Mouse (Mus musculus): ENCODE measurements around the gene Commd8. TPM values are rescaled to one million over a fixed set of nuclear protein-coding genes. Genes with fewer than 3 reads are reported as not detected.
"Not testable (repeated sequence)": the region's sequence is repeated elsewhere in the genome, so short reads cannot be mapped to it uniquely, and the experiment has no call there.

Gene Commd8
- total RNA-seq, 2 experiments from 2014 or later, result 18.4 to 80.5 TPM

DNA sequence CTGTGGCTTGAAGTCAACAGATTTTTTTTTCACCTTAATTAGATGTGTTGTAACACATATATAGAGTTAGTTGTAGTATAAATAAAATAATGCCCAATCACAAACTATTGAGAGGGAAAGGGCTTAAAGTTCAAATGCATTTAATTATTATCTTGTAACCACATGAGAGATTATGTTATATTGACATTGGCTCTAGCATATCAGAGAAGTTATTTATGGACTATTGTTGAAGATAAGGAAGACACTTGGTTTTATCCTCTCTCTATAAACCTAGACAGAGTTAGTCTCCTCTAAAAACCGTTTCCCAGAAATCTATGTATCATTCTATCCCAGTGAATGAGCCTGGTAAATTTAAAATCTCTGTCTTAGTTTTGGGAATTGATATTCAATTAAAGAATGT, 5.5 kb upstream of the Commd8 start:
- ATAC-seq (replicated peaks; ENCODE audit: low FRiP score, poor library complexity, severe bottlenecking), result no peak

DNA sequence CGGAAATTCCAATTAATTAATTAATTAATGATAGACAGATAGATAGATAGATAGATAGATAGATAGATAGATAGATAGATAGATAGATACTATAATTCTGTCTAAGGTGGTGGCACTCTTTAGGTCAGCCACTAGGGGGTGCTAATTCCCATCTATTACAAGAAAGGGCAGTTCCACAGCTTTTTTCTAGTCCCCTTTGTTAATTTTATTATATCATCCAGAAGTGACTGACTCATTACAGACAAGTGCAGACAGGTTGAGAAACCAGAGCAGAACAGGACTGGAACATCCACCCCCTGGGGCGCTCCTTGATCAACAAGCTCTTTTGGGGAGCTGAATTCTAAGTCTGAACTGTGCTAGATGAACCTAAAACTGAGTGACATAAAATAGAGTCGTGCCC, 4.7 kb upstream of the Commd8 start:
- peak; percentile 51 for ATAC-seq (replicated peaks; ENCODE audit: low FRiP score, poor library complexity, severe bottlenecking)

DNA sequence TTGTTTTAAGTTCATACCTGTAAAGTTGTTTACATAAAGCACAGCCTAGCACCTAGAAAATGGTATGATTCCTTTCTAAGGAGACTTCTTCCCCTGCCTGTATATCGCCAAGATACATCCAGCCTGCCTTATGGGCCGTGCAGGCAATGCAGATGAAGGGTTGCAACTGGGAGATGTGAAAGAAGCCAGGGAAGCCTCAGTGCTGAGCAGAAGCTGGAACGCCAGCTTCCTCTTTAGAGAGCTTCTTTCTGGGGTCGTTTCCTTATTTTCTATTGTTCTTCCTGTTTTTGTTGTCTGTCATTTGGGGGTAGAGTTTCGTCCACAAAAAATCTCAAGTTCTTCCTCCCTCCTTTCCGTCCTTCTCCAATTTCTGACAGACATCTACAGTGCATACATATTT, 2.1 kb upstream of the Commd8 start:
- ATAC-seq (replicated peaks; ENCODE audit: low FRiP score, poor library complexity, severe bottlenecking), result no peak

DNA sequence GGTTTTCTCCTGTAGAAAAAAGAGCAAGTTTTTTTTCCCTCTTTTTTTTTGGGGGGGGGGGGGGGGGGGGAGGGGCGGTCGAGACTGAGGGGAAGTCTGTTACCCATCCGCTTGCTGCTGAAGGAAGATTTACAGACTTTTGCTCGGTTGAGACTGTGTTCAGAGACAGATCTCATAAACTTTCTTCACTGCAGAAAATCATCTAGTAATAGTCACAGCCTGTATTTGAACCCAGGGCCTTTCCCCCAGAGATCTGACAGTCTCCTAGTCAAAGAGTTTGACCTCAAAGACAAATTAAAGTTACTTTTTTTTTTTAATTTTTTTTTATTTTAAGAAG, 264 bp upstream of the Commd8 start:
- no peak for ATAC-seq (replicated peaks; ENCODE audit: low FRiP score, poor library complexity, severe bottlenecking)

DNA sequence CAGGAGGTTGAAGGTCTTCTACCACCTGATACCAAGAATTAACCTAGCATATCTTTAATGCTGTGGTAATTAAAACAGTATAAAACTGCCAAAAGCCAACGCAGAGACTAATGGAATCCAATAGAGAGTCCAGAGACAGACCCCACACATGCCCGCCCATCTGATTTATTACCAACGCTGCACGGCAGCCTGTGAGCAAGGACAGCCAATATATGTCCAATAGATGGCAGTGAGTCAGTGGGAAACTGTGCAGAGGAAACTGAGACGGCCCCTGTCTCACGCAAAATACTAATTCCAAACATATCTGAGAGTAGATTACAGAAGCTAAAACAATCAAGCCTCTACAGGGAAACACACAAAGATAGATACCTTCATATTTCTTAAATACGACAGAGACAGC, 3.6 kb downstream of the Commd8 start:
- ATAC-seq (replicated peaks; ENCODE audit: low FRiP score, poor library complexity, severe bottlenecking), result no peak

DNA sequence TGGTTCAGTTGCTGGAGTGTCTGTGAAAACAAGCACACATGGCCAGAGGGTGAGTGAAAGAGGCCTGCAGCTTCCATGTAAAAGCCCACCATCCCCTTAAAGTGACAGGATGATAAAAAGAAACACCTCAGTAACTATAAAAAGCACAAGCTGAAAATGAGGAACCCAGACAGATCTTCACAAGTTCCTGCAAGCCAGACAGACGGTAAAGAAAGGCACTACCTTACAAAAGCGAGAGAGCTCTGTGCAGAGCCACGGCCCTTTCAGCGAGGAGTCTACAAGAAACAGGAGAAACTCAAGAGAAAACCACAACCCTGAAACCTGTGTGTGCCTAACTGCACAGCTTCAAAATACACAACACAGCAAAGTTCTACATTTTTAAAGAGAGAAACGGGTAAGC, 5.1 kb downstream of the Commd8 start:
- no peak for ATAC-seq (replicated peaks; ENCODE audit: low FRiP score, poor library complexity, severe bottlenecking)

DNA sequence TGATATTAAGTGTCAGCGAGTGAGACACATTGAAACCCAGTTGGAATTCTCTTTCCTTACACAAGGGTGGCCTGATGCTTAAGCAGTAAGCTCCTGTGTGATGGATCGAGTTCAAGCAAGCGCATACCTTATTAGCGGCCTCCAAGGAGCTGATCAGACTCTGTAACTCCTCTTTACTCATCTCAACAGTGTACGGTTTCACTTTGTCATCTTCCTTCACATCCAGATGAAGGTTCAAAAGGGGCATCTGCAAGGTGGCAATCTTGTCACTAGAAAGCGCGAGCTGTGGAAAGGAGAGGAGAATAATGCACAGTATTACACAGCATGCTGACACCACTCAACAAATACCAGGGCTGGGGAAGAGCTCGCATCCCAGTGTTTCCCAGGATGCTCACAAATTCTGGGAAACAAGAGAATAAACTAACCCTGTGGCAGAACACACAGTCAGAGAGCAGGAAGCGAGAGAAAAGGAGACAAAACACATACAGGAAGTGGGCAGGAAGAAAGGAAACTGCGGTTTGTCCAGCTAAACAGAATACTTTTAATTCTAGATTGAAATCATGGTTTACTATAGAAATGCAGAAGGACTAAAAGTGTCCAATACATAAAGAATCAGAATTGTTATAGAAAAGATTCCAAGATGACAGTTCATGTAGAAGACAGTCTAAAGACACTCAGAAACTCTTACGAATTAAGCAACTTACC, 7.1 kb downstream of the Commd8 start:
- ATAC-seq (replicated peaks; ENCODE audit: low FRiP score, poor library complexity, severe bottlenecking), result no peak

DNA sequence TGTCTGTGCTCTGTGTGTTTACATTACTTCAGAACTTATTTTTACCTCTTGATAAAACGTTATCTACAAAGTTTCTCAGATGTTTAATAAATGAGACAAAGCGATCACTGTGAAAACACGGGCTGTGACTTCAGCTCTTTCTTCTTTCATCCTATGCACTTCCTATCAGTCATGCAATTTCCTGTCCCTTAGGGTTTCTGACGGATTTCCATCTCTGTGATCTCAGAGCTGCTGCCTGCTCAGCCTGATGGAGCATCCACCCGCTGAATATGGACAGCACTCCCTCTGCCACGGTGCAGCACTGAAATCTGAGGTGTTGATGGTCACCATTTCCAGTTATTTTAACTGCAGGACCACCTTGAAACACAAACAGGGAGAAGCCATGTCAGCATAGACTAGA, 8.5 kb downstream of the Commd8 start:
- no peak for ATAC-seq (replicated peaks; ENCODE audit: low FRiP score, poor library complexity, severe bottlenecking)

DNA sequence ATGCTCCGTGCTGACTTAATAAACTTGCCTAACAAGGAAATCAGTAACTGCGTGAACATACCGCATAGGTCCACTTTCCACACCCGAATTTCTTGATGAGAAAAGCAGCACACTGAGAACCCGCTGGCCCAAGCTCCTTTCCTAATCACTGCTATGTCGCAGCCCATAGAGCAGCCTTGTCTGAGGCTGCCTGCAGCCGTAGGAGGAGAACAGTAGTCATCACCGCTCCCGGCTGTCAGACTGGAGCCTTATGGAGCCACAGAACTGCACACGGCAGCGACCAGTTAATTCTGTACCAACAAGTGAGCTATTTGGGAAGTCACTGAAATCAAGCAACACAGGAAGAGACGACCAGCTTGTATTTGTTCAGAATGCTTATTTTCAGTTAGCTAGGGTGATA, 9.3 kb downstream of the Commd8 start:
- no peak for ATAC-seq (replicated peaks; ENCODE audit: low FRiP score, poor library complexity, severe bottlenecking)

DNA sequence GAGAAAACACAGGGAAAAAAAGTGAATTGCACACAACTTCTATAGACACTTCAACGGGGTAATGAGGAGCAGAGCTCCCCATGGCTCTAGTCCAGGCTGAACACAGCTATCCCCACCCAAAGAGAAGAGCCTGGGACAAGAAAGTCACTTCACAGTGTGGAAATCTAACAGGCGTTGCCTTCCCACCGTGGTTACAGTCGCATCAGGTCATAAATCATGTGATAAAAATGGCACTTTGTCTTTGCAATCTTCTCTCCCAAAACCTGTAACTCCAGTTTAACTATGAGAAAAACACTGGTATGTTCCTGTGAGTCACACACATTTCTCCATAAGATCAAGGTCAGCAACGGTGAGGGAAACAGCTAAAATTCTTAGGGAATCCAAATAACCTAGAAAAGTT, 11.4 kb downstream of the Commd8 start:
- ATAC-seq (replicated peaks; ENCODE audit: low FRiP score, poor library complexity, severe bottlenecking), result no peak

DNA sequence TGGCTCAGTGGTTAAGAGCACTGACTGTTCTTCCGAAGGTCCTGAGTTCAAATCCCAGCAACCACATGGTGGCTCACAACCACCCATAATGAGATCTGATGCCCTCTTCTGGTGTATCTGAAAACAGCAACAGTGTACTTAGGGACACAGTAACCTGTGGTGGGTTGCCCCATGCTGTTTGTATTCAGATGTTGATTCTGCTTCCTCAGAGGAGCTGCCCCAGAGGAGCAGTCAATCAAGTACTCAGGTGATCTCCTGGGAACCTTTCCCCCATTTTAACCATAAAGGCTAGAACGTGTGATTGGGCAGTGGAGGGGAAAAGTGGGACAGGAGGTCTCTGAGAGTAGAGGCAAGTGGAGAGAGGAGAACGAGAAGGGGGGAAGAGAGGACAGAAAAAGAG, 12.3 kb downstream of the Commd8 start:
- ATAC-seq (replicated peaks; ENCODE audit: low FRiP score, poor library complexity, severe bottlenecking), result not testable (repeated sequence)

DNA sequence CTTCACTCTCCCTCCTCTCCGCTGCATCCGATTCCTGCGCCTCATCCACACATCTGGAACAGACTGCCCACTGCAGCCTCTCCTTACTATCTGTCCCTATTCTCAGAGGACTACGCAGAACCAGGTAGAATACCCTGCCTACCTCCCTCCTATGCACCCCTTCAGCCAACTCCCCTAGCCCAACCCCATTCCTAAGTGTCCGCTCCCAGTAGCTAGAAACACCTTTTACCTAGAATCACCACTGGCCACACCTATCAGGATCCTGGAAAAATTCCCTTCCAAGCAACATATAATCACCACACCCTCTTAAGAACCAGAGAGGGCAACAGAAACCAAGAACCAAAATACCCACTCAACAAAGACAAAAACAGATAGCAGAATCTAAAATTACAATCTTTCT, 17.1 kb downstream of the Commd8 start:
- no peak for ATAC-seq (replicated peaks; ENCODE audit: low FRiP score, poor library complexity, severe bottlenecking)

DNA sequence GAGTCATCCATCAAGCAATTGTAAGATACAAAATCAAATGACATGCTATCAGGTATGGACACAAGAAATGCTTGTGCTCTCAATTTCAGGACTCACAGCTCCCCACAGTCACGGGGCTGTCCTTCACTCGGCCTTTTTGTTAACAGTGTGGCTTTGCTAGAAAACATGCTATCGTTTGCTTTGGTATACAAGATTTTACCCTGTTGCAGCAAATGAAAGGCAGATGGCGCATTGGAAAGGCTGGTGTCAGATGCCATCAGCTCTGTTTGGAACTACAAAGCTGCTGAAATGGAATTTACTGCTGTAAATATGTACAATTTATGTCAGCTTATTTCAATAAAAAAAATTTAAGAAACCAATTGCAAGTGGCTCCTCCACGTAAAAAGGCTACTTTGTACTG, 19.3 kb downstream of the Commd8 start:
- ATAC-seq (replicated peaks; ENCODE audit: low FRiP score, poor library complexity, severe bottlenecking), result no peak

DNA sequence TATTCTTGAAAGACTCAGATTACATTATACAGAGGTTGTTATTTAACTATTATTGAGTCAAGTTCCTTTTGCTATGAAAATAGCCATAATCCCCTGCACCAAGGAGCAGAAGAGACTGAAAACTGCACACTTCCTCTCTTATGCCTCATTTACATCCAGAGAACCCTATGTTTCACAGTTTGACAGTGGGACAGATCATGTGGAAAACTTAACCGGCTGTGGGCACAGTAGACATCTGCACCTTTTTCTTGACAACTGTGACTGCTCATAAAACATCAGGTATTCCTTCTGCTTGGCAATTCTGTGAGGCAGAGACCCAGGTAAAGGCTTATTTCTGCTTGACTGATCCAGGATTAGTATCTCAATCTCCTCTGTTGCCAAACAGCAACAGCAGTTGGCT, 28.4 kb downstream of the Commd8 start:
- no peak for ATAC-seq (replicated peaks; ENCODE audit: low FRiP score, poor library complexity, severe bottlenecking)

DNA sequence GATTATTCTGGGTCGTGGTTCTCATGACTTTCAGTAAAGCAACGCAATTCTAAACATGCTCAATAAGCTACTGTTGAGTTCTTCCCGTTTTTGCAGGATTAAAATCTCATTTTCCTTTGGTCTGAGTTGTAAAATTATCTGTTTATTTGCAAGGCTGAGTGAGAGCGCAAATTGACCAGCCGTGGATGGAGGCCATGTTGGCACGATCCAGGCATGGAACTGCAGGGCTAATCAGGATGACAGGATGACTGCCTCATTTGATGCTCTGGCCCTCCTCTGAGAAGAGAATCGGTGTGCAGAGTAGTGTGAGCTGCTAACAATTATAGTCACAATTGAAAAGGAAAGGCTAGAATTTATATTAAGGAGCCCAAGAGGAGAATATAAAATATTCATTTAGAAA, 29.7 kb downstream of the Commd8 start:
- ATAC-seq (replicated peaks; ENCODE audit: low FRiP score, poor library complexity, severe bottlenecking), result no peak

DNA sequence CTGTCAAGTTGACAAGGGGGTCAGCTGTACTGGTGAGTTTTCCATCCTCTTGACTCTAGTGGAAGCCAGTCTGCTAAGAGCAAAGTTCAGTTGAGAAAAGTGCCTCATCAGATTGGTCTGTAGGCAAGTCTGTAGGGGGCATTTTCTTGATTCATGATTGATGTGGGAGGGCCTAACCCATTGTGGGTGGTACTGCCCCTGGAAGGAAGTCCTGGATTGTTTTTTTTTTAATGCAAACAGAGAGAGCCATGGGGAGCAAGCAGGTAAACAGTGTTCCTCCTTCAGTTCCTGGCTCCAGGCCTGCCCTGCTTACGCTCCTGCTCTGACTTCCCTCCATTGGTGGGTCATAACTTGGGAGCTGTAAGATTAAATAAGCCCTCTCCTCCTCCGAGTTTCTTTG, 34.1 kb downstream of the Commd8 start:
- ATAC-seq (replicated peaks; ENCODE audit: low FRiP score, poor library complexity, severe bottlenecking), result no peak

DNA sequence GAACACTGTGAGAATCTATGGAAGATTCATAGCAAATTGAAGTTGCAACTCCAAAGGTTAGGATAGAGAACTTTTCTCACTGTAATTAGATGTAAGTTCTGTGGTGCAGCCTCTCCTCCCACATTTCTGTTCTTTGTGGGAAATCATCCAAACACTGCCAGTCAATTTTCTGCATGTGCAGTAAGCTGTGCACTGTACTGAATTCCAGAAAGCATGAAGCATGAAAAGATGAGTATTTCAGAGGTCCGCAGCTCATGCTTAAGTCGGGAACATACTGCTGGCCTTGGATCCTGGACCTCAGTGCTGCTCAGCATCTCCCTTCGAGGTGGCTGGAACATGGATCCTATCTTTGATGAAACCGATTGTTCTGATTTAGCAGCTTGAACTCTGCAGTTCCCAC, 41.3 kb downstream of the Commd8 start:
- ATAC-seq (replicated peaks; ENCODE audit: low FRiP score, poor library complexity, severe bottlenecking), result no peak

DNA sequence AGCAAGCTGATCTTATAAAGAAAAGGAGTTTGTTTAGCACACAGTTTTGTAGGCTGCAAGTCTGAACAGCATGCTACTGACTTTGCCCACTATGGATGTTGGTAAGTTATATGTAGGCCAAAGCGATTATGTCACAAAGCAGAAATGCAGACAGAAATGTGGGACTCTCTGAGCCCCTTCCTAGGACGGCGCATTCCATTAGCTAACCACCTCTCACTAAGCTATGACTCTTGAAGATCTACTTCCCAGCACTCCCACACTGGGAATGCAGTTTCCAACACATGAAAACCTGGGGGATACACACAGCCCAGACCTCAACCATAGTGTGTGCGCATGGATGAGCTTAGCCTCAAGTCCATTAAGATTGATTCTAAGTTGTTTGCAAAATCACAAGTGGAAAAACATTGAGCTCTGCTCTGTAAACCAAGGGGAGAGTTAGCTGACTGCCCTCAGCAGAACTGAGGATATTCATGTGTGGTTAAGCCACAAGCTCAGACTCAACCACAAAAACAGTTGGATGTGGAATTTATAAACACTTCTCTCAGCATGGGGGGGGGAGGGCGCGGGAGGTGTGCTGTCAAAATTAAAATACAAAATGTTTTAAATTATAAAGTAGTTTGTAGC, 45.5 kb downstream of the Commd8 start:
- no peak for ATAC-seq (replicated peaks; ENCODE audit: low FRiP score, poor library complexity, severe bottlenecking)

Data from erythroid progenitor cell, adult 5-6 weeks (primary cell).